Mouse (Mus musculus): ENCODE measurements around the gene Mettl7b.

Gene Mettl7b

DNA sequence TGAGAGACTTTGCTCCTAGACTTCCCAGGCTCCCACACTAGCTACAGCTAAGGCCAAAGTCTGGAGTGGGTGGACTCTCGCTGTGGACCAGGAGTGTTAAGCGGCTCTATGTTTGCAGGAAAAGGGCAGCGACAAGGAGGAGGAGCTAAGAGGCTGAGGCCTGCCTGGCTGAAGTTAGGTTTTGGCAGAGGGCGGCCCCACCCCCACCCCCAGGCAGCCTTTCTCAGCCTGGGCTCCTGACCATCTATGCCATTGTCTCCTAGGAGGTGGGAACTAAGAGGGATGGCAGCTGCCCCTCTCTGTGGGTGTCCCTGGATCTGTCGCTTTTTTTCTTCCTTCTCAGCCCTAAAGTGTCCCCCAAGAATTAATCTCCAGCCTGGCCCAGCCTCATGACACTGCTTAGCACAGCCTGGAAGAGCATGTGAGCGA, 41.6 kb downstream of the Mettl7b start:
- DNase-seq (ENCODE audit: low read depth), result no peak

GRCm38 (mm10) chr10:128918246-128918645, 42.5 kb downstream of the Mettl7b start:
- no peak for DNase-seq (ENCODE audit: low read depth)

- DNase-seq (ENCODE audit: low read depth), result no peak
Observed at GRCm38 (mm10) chr10:128917400-128917799, 43.4 kb downstream of the Mettl7b start.

- no peak for DNase-seq (ENCODE audit: low read depth)
Observed at GRCm38 (mm10) chr10:128916665-128917064, 44.1 kb downstream of the Mettl7b start.

DNA sequence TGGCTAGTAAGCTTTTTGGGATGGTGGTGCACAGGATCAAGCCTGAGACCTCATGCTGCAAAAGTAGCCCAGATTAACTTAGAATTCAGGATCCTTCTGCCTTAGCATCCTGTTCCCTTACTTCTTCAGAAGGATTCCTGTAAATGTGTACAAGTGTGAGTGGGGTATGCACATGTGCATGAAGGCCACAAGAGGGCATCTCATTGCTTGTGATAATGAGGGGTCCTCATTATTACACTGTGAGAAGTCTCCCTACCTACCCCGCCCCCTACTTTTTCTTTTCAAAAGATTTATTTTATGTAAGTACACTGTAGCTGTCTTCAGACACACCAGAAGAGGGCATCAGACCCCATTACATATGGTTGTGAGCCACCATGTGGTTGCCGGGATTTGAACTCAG, 45.2 kb downstream of the Mettl7b start:
- DNase-seq (ENCODE audit: low read depth), result no peak

GRCm38 (mm10) chr10:128913696-128914095, 47.1 kb downstream of the Mettl7b start:
- no peak for DNase-seq (ENCODE audit: low read depth)

- DNase-seq (ENCODE audit: low read depth), result peak; percentile 92
Observed at GRCm38 (mm10) chr10:128913219-128913618, 47.6 kb downstream of the Mettl7b start.

- DNase-seq (ENCODE audit: low read depth), result no peak
Observed at GRCm38 (mm10) chr10:128912791-128913190, 48.0 kb downstream of the Mettl7b start.

- DNase-seq (ENCODE audit: low read depth), result no peak
Observed at GRCm38 (mm10) chr10:128912268-128912667, 48.5 kb downstream of the Mettl7b start.

DNA sequence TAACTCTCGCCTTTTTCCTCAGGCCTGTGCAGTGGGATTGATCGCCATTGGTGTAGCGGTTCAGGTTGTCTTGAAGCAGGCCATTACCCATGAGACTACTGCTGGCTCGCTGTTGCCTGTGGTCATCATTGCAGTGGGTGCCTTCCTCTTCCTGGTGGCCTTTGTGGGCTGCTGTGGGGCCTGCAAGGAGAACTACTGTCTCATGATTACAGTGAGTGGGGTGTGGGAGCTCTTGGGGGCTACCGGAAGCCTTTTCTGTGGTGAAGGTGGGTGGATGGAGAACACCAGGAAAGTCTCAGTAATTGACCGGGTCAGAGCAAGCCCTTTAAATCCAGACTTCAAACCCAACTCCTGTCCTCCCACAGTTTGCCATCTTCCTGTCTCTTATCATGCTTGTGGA, 49.4 kb downstream of the Mettl7b start:
- DNase-seq (ENCODE audit: low read depth), result no peak

- DNase-seq (ENCODE audit: low read depth), result no peak
Observed at GRCm38 (mm10) chr10:128910066-128910841, 50.5 kb downstream of the Mettl7b start.

GRCm38 (mm10) chr10:128909567-128910028, 51.2 kb downstream of the Mettl7b start:
- DNase-seq (ENCODE audit: low read depth), result no peak

DNA sequence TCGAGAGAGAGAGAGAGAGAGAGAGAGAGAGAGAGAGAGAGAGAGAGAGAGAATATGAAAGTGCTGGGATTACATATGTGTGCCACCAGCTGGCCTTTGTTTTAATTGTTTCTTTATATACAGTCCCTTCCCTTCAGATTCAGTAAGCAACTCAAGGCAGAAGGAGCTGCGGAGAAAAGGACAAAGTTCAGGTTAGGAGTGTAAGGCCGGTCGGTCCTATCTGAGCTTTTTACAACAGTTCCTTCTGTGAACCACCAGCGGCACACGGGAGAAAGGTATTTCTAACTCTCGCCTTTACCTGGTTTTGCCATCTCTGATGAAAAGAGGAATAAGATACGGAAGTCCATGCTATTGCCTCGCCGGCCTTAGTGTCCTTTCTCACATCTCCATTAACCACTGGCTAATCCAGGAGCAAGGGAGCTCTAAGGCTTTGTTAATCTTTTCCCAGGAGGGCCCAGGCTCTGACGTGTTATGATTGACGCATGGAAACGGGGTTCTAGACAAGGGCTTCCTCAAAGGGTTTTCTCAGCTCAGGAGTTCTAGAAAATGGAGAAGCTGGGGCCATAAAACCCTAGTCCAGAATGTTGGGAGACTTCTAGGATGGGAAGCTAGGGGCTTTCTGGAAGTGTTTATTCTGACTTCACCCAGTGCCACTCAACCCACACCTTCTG, 51.9 kb downstream of the Mettl7b start:
- no peak for DNase-seq (ENCODE audit: low read depth)
